Mouse (Mus musculus) E14TG2a.4 (cell line): ENCODE data around the gene Rab44.

Experiments used
- CTCF ChIP-seq: conservative IDR thresholded peaks from 2 replicates; pipeline ENCODE4 v1.5.1; 2014; ENCODE audit warnings: low read length
- NANOG ChIP-seq: IDR thresholded peaks from 2 replicates; pipeline ENCODE4 v1.6.1; 2014; ENCODE audit warnings: borderline replicate concordance, low read length, mixed read lengths

DNA sequence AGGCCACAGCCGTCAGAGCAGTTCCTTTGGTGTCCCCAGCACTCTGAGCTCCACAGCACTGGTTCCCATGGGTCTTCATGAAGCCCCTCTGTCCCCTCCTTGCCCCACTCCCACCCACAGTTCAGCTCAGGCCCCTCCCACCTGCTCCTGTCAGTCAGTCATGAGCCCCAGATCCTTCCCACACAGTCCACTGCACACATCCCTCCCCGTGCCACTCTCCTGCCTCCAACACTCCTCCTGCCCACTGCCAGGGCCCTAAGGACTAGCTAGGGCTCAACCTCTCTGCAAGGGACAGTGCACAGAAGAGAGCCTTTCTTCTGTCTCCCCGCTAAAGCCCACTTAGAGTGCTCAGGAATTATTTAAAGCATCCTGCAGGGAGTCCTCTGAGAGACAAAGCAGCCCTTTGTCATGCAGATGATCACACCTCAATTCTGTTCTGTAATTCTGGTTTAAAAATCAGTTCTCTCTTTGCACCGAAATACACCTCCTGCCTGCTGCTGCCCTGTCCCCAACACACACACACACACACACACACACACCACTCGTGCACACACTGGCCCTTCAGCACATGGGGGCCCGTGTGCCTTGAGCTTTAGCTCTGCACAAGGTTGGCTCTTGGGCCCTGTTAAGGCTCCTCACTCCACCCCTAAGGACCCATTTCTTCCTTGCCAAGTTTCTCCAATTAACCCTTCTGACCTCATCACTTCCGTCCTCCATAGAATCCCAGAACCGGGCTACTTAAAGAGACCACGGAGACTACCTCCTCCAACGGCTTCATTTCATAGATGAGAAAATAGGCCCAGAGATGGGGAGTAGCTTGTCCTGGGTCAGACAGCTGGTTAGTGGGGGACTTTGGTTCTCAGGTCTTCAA lies 73.3 kb downstream of the Rab44 start:
- TF ChIP-seq CTCF, result no peak
- peak; percentile 89 for TF ChIP-seq NANOG
